Mouse (Mus musculus): ENCODE measurements at regions not wholly inside any gene's neighbourhood (a gene's known extent, or its start where the extent isn't known, plus 50 kb on each side); places are given as distances from the start of the nearest gene placed in this dataset.

DNA sequence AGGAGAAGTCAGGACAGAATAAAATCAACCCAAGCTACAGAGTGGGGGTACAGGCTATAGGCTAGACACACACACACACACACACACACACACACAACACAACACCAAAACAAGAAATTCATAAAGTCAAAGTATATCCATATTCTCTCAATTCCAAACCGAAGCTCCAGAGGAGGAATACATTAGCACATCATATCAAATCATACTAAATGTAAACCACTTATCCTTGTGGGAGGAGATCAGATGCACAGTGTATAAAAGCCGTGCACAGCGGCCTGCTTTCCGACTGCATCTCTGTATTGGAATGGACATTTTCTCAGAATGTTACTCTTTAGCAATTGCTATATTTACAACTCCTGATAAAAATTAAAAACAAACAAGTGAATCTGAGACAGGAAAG lies 427.9 kb downstream of the Efnb2 start:
- WGBS = 89% methylated on average over 4 of the region's 4 CpGs
- H3K4me1 ChIP-seq (ENCODE audit: control insufficient read depth, insufficient read depth, low read length) = peaks cover 5% of the 10 kb centered on the region; the same call in 1 of the 2 replicates
- H3K4me3 ChIP-seq (replicated peaks; ENCODE audit: extremely low read depth, low read depth, low read length) = no peak overlapping the region
- no peak for DNase-seq
- no peak for TF ChIP-seq POLR2A (IDR thresholded peaks at IDR 0.05; ENCODE audit: borderline replicate concordance, extremely low read depth, low read depth, low read length)
- no peak for TF ChIP-seq CTCF (IDR thresholded peaks at IDR 0.05; ENCODE audit: insufficient read depth, low read length)

DNA sequence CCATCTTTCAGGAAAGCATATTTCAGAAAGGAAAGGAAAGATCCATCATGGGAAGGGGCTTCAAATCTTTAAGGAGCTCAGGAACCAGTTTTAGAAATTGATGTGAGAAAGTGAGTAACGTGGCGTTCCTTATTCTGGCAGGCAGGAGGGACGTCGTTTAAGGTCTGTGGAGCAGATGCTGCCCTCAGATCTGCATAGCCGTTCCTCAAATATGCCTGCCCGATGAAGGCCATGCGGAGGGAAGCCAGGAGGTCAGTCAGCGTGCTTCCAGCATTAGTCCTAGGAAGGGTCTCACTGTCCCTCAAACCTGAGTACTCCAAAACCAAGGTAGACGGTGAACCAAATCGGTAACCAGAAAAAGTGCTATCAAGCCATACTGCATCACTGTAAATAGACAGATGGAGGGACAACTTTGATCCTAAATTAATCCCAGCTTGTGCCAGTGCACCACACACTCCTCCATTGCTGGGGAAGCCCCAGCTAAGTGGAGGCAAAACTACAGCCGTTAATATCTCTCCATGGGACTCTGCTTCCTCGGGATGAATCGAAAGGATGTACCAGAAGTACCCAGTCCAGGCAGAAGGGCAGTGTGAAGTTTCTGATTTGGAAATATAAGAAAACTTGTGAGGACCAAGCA lies 428.9 kb downstream of the Efnb2 start:
- no peak for DNase-seq
- Histone ChIP-seq H3K4me3 (replicated peaks; ENCODE audit: extremely low read depth, low read depth, low read length) (no peak overlapping the region), H3K4me1 (ENCODE audit: control insufficient read depth, insufficient read depth, low read length) (peaks cover 5% of the 10 kb centered on the region; the same call in 1 of the 2 replicates)
- WGBS = 89% methylated on average over 13 of the region's 13 CpGs
- TF ChIP-seq POLR2A (IDR thresholded peaks at IDR 0.05; ENCODE audit: borderline replicate concordance, extremely low read depth, low read depth, low read length) (no peak), CTCF (IDR thresholded peaks at IDR 0.05; ENCODE audit: insufficient read depth, low read length) (no peak)

DNA sequence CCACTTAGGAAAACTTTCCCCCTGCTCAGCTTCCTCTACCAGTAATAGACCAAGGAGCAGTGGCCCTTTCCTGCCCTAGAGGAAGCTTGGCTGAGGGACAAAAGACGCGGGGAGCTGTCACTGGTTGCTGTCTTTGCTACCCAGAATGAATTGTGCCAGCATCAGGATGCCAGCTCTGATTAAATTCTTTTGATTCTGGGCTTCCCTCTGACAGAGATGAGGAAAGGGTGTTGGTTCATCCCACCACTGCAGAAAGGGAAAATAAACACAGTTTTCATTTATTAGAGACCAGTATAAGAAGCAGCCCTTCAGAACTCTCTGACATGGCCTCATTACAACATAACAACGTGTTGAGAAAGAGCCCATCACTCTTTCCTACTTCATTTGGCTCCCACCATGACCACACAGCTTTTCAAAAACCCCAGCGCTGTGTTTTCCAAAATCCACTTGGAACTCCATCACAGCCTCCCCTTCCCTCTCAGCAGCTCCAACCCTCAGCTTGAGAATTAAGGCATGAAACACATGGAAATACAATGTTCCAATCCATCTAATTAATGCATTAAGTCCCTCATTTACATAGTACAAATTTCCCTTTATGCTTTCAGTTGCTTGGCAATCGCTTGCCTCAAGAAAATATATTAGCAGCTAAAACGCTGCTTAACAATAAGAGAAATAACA lies 429.6 kb downstream of the Efnb2 start:
- Histone ChIP-seq H3K4me1 (ENCODE audit: control insufficient read depth, insufficient read depth, low read length) (peaks cover 5% of the 10 kb centered on the region; the same call in 1 of the 2 replicates), H3K4me3 (replicated peaks; ENCODE audit: extremely low read depth, low read depth, low read length) (no peak overlapping the region)
- 51% methylated on average over 6 of the region's 6 CpGs for WGBS
- TF ChIP-seq POLR2A (IDR thresholded peaks at IDR 0.05; ENCODE audit: borderline replicate concordance, extremely low read depth, low read depth, low read length) (no peak), CTCF (IDR thresholded peaks at IDR 0.05; ENCODE audit: insufficient read depth, low read length) (no peak)
- DNase-seq = no peak

DNA sequence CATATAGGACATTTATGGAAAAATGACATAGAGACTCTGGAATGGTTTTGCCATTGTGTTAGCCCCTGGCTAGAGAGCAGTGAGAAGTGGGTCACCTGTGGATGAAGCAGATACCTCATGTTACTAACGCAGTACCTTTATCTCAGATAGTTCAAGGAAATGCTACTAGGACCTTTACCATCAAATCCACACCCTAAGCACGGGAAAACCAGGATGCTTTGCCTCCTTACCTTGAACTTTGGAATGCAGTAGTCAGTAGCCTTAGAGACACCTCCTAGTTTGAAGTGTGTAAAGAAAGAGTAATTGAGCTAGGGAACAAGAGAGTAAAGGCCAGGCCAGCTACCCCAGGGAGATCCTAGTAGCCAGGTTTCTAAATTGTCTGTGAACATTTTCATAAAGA lies 435.0 kb downstream of the Efnb2 start:
- 67% methylated on average over 2 of the region's 2 CpGs for WGBS
- TF ChIP-seq CTCF (IDR thresholded peaks at IDR 0.05; ENCODE audit: insufficient read depth, low read length) = no peak
- no peak for TF ChIP-seq POLR2A (IDR thresholded peaks at IDR 0.05; ENCODE audit: borderline replicate concordance, extremely low read depth, low read depth, low read length)
- no peak for DNase-seq
- H3K4me1 ChIP-seq (ENCODE audit: control insufficient read depth, insufficient read depth, low read length) = peaks cover 3% of the 10 kb centered on the region; the same call in 1 of the 2 replicates
- no peak overlapping the region for H3K4me3 ChIP-seq (replicated peaks; ENCODE audit: extremely low read depth, low read depth, low read length)

DNA sequence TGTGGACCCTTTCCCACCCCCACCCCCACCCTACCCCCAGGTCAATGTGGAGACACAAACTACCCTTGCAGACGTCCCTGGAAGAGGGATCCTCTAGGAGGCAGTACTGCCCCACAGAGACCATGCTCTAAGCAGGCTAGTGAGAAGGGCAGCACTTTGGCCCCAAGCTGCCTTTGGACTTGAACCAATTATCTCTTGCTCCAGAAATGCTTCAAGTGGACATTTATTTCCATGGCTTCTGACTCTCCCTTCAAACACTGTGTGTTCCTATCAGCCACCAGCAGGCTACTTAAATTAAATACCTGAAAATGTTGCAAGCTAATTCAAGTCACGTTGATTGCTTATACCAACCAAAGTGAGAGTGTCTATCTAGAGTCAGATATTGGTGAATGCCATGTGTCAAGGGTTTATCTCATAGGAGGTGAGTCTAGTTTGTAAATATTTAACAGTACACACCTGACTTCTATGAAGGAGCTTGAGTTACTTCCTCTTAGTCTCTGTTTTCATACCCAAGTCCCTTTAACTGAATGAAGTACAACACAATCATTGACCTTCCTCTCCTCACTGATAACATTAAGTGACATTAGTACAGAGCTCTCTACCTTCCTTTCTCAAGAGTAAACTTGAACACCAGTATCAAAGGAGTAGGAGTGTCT lies 435.7 kb downstream of the Efnb2 start:
- TF ChIP-seq CTCF (IDR thresholded peaks at IDR 0.05; ENCODE audit: insufficient read depth, low read length) (peak; percentile 82), POLR2A (IDR thresholded peaks at IDR 0.05; ENCODE audit: borderline replicate concordance, extremely low read depth, low read depth, low read length) (no peak)
- no peak overlapping the region for H3K4me3 ChIP-seq (replicated peaks; ENCODE audit: extremely low read depth, low read depth, low read length)
- 31% methylated on average over 2 of the region's 2 CpGs for WGBS
- peak; percentile 15 for DNase-seq
- no peaks in the 10 kb centered on the region for H3K4me1 ChIP-seq (ENCODE audit: control insufficient read depth, insufficient read depth, low read length)

DNA sequence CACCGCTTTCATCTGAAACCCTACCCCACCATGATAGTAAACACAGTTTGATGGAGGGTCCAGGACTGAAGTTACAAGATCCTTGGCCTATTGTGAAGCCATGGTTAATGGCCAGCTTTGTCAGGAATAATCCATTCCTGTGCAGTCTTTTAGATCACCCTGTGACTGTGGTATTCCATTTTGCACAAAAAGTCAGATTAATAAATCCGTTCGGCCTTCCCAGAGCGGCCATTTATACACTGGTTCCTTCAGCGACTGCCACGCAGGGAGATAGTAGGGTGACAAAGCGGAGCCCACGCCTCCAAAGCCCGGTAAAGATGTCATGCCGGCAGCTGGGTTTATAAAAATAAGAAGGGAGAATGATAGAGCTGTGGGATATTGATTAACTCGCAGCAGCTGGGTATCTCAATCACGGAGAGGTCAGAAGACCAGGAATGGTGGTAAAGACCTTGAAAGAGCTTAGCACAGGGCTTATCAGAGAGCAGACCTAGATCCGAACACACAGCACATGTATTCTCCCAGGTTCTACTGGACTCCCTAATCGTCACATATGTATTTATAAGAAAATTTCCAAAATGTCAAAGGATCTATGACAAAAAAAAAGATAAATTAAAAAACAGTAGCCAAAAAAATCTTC lies 440.5 kb downstream of the Efnb2 start:
- Histone ChIP-seq H3K4me1 (ENCODE audit: control insufficient read depth, insufficient read depth, low read length) (no peaks in the 10 kb centered on the region), H3K4me3 (replicated peaks; ENCODE audit: extremely low read depth, low read depth, low read length) (no peak overlapping the region)
- DNase-seq = no peak
- TF ChIP-seq POLR2A (IDR thresholded peaks at IDR 0.05; ENCODE audit: borderline replicate concordance, extremely low read depth, low read depth, low read length) (no peak), CTCF (IDR thresholded peaks at IDR 0.05; ENCODE audit: insufficient read depth, low read length) (no peak)
- 83% methylated on average over 14 of the region's 14 CpGs for WGBS

DNA sequence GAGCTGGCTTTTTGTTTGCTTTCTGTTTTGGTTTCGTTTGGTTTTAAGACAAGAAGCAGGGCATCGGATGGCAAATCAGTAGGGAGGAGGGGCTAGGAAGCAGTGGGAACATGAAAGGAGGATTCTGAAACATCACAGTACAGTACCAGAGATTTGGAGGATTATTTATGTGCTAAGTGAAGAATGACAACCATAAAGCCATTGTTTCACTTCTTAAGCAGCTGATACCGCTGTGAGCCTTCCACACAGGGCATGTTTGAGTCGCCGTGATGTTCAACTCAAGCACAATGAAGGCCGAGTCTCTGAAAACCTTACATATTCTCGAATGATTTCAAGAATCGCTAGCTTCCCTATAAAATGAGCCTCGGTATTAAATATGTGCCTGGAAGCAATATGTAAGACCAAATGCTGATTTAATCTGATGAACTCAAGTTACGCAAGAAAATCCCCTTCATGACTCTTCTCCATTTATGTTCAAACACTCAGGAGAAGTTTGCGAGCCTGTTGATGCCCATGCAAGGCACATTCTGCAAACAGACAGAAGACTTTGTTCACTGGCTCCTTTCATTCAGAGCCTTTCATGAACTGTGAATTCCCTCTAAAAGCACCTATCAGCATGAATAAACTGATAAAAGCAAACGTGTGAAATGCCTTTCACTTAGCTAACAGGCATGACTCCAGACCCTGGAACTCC lies 441.2 kb downstream of the Efnb2 start:
- DNase-seq = no peak
- TF ChIP-seq CTCF (IDR thresholded peaks at IDR 0.05; ENCODE audit: insufficient read depth, low read length) (no peak), POLR2A (IDR thresholded peaks at IDR 0.05; ENCODE audit: borderline replicate concordance, extremely low read depth, low read depth, low read length) (no peak)
- Histone ChIP-seq H3K4me1 (ENCODE audit: control insufficient read depth, insufficient read depth, low read length) (no peaks in the 10 kb centered on the region), H3K4me3 (replicated peaks; ENCODE audit: extremely low read depth, low read depth, low read length) (no peak overlapping the region)
- 63% methylated on average over 12 of the region's 12 CpGs for WGBS

DNA sequence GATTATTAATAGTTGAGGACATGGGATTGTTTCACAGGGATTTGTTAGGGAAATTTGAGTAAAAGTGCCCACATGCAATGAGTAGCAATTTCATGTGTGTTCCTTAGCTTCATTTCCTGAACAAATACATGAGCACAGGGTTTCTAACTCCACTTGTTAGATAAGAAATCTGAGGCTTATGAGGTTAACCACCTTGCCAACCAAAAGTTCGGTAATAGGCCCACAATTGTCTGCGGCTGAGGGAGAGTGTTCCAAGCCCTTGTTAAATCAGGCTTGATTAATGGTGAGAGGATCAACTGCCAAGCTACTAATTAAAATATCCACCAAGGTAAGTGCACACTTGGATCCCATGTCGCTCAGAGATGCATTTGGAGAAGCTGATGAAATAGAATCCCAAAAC lies 468.0 kb downstream of the Efnb2 start:
- DNase-seq = no peak
- H3K4me3 ChIP-seq (replicated peaks; ENCODE audit: extremely low read depth, low read depth, low read length) = no peak overlapping the region
- WGBS = 66% methylated on average over 3 of the region's 3 CpGs
- no peaks in the 10 kb centered on the region for H3K4me1 ChIP-seq (ENCODE audit: control insufficient read depth, insufficient read depth, low read length)
- TF ChIP-seq CTCF (IDR thresholded peaks at IDR 0.05; ENCODE audit: insufficient read depth, low read length) (no peak), POLR2A (IDR thresholded peaks at IDR 0.05; ENCODE audit: borderline replicate concordance, extremely low read depth, low read depth, low read length) (no peak)

DNA sequence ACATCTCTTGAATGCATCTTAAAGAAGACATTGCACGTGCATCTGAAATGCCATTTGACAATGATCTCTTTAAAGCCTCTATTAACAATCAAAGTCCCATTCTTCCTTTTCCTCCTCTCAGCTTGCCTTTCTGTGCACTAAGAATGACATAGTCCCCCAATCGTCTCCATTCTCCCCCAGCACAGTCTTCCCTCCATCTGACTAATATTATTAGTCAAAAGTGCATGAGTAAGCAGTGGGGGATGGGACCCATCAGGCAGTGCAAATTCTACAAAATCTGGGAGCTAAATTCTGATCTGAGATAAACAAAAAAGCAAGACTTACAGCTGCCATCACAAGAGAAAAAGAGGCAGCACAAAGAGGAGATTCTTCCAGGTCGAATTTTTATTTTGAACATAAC lies 475.0 kb downstream of the Efnb2 start:
- WGBS = 47% methylated on average over 3 of the region's 3 CpGs
- H3K4me1 ChIP-seq (ENCODE audit: control insufficient read depth, insufficient read depth, low read length) = no peaks in the 10 kb centered on the region
- no peak for DNase-seq
- H3K4me3 ChIP-seq (replicated peaks; ENCODE audit: extremely low read depth, low read depth, low read length) = no peak overlapping the region
- no peak for TF ChIP-seq CTCF (IDR thresholded peaks at IDR 0.05; ENCODE audit: insufficient read depth, low read length)
- TF ChIP-seq POLR2A (IDR thresholded peaks at IDR 0.05; ENCODE audit: borderline replicate concordance, extremely low read depth, low read depth, low read length) = no peak
